Mouse (Mus musculus) liver, embryonic 15.5 days (tissue): Measurements from ENCODE around the gene Map3k13. TPM values are rescaled to one million over a fixed set of nuclear protein-coding genes. Genes with fewer than 3 reads are reported as not detected.

Source experiments
- ATAC-seq: fragments of 200-750 bp; cut with Nextera tagmentation; 2 replicates; pipeline ENCODE4 v1.8.0; 2017; ENCODE audit warnings: moderate number of reproducible peaks, mild to moderate bottlenecking, moderate library complexity; ENCODE audit not compliant: insufficient read depth
- H3K27ac ChIP-seq: fragments of 300-500 bp; sonication (generic); replicated peaks from 2 replicates; pipeline ENCODE4 v1.5.1; 2015; ENCODE audit warnings: mild to moderate bottlenecking, inconsistent platforms
- H3K27me3 ChIP-seq: fragments of 300-500 bp; sonication (generic); 2 replicates; pipeline ENCODE4 v1.6.1; 2015; ENCODE audit warnings: mild to moderate bottlenecking, inconsistent platforms
- H3K36me3 ChIP-seq: fragments of 300-500 bp; sonication (generic); replicated peaks from 2 replicates; pipeline ENCODE4 v1.6.1; 2015; ENCODE audit warnings: moderate library complexity, mild to moderate bottlenecking, inconsistent platforms
- H3K4me1 ChIP-seq: fragments of 300-500 bp; sonication (generic); replicated peaks from 2 replicates; pipeline ENCODE4 v1.6.1; 2015; ENCODE audit warnings: inconsistent platforms
- H3K4me2 ChIP-seq: fragments of 300-500 bp; sonication (generic); 2 replicates; pipeline ENCODE4 v1.6.1; 2015; ENCODE audit warnings: moderate library complexity, mild to moderate bottlenecking, inconsistent platforms
- H3K4me3 ChIP-seq: fragments of 300-500 bp; sonication (generic); replicated peaks from 2 replicates; pipeline ENCODE4 v1.5.1; 2015; ENCODE audit warnings: mild to moderate bottlenecking, inconsistent platforms
- H3K9ac ChIP-seq: fragments of 300-500 bp; sonication (generic); 2 replicates; pipeline ENCODE4 v1.6.1; 2015; ENCODE audit warnings: moderate library complexity, mild to moderate bottlenecking, inconsistent platforms
- H3K9me3 ChIP-seq: fragments of 300-500 bp; sonication (generic); replicated peaks from 2 replicates; pipeline ENCODE4 v1.6.1; 2016; ENCODE audit warnings: inconsistent platforms
- WGBS: fragments of 180-500 bp; shearing (Covaris S2); methylation state at CpG from one replicate; pipeline ENCODE4 v1.1.7; 2015; ENCODE audit warnings: mixed read lengths; ENCODE audit not compliant: insufficient replicate concordance; 5-methylcytosine and 5-hydroxymethylcytosine counted together
- polyA plus RNA-seq: library from polyadenylated mRNA; unstranded; fragments of >200 nt; fragmentation: Nextera tagmentation; extraction: Ambion mirVana; gene quantifications from 2 replicates; pipeline ENCODE4 v1.2.1, GENCODE M21; 2015

Gene Map3k13
- polyA plus RNA-seq, 1 experiment from 2014 or later, result 0.38 TPM

DNA sequence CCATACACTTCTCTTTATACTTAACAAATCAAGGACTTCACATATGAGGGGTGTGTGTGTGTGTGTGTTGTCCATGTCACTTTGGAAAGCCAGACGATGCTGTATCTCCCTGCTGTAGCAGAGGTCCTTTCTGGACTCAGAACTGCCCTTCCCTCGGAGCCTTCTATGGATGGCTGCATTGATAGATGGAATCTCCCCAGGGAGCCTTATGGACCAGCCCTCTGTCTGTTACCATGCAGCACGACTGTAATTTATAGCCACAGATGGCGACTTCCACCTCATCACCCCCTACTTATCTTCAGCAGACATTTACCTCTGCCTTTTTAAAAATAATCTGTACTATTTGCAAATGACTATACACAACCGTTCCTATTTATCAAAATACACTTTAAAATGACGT is 74.5 kb downstream of the Map3k13 start:
- no peak overlapping the region for H3K4me3 ChIP-seq
- no peak overlapping the region for H3K4me2 ChIP-seq
- no peaks in the 10 kb centered on the region for H3K36me3 ChIP-seq
- no peaks in the 10 kb centered on the region for H3K9me3 ChIP-seq
- ATAC-seq, result no peak
- no peak overlapping the region for H3K27ac ChIP-seq
- no peak overlapping the region for H3K9ac ChIP-seq
- WGBS, result 44% methylated on average over 6 of the region's 6 CpGs
- no peaks in the 10 kb centered on the region for H3K27me3 ChIP-seq
- H3K4me1 ChIP-seq, result peaks cover 5% of the 10 kb centered on the region; the same call in 1 of the 2 replicates

DNA sequence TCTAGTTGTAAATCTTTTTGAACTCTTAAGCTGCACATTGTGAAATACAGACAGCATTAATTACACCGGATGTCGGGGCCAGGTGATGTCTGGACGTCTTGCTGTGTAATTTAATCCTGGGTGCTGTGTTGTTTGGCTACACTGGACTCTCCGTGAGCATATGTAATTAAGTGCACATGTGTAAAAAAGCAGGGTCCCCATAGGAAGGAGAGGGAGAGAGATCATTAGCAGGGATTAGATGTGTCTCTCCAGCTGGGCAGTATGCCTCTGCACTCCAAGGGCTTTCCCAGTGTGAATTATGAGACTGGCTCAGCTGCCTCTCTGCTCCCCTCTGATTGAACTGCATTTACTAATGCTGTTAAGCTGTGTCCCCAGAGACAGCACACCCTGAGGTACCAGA is 75.7 kb downstream of the Map3k13 start:
- H3K27me3 ChIP-seq, result no peaks in the 10 kb centered on the region
- peaks cover 5% of the 10 kb centered on the region; the same call in 1 of the 2 replicates for H3K4me1 ChIP-seq
- no peaks in the 10 kb centered on the region for H3K9me3 ChIP-seq
- no peaks in the 10 kb centered on the region for H3K36me3 ChIP-seq
- no peak overlapping the region for H3K4me2 ChIP-seq
- H3K4me3 ChIP-seq, result no peak overlapping the region
- WGBS, result 66% methylated on average over 4 of the region's 4 CpGs
- H3K9ac ChIP-seq, result no peak overlapping the region
- H3K27ac ChIP-seq, result no peak overlapping the region
- ATAC-seq, result no peak

DNA sequence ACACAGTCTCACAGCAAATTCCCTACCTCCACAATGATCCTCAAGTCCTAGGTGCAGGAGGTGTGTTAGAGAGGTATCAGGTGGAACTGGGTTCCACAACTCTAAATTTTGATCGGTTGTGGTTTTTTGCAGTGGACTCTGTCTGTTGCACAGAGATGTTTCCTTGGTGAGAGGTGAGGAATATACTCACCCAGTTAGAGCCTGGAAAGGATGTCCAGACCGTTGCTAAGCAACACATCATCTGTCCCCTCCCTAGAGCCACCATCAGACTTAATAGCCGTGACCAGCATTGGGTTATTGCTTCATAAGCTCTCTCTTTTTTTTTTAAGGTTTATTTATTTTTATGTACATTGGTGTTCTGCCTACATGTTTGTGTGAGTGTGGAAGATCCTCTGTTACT is 83.6 kb downstream of the Map3k13 start:
- no peaks in the 10 kb centered on the region for H3K36me3 ChIP-seq
- 68% methylated on average over 3 of the region's 3 CpGs for WGBS
- no peaks in the 10 kb centered on the region for H3K4me1 ChIP-seq
- H3K9me3 ChIP-seq, result no peaks in the 10 kb centered on the region
- no peak overlapping the region for H3K9ac ChIP-seq
- no peak for ATAC-seq
- H3K27me3 ChIP-seq, result no peaks in the 10 kb centered on the region
- no peak overlapping the region for H3K27ac ChIP-seq
- no peak overlapping the region for H3K4me2 ChIP-seq
- H3K4me3 ChIP-seq, result no peak overlapping the region

- Histone ChIP-seq H3K9ac (no peak overlapping the region), H3K27ac (no peak overlapping the region), H3K4me1 (no peaks in the 10 kb centered on the region), H3K27me3 (no peaks in the 10 kb centered on the region), H3K4me2 (no peak overlapping the region), H3K36me3 (no peaks in the 10 kb centered on the region), H3K9me3 (no peaks in the 10 kb centered on the region), H3K4me3 (no peak overlapping the region)
- 65% methylated on average over 3 of the region's 3 CpGs for WGBS
- no peak for ATAC-seq
These were observed 84.7 kb downstream of the Map3k13 start for GRCm38 (mm10) chr16:21878834-21879233.

DNA sequence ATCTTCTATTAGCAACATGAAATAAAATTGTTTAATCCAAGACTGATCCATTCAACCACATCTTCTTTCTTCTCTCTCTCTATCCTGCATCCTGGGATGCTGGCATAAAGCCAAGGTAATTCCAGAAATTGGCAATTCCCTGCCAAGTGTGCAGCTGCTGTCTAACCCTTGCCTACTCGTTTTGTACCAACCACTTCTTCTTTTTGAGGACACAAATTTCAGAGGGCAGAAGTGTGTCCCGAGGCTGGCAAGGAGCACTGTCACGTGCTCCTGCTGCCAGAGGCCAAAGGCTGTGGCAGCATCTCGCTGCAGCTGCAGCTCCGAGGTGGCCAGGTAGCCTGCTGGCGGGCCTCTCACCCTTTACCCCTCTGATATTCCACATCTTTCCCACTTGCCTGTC is 87.0 kb downstream of the Map3k13 start:
- Histone ChIP-seq H3K4me1 (no peaks in the 10 kb centered on the region), H3K27me3 (no peaks in the 10 kb centered on the region), H3K9ac (no peak overlapping the region), H3K4me2 (no peak overlapping the region), H3K36me3 (no peaks in the 10 kb centered on the region), H3K4me3 (no peak overlapping the region), H3K9me3 (no peaks in the 10 kb centered on the region), H3K27ac (no peak overlapping the region)
- no peak for ATAC-seq
- WGBS, result 33% methylated on average over 6 of the region's 6 CpGs

DNA sequence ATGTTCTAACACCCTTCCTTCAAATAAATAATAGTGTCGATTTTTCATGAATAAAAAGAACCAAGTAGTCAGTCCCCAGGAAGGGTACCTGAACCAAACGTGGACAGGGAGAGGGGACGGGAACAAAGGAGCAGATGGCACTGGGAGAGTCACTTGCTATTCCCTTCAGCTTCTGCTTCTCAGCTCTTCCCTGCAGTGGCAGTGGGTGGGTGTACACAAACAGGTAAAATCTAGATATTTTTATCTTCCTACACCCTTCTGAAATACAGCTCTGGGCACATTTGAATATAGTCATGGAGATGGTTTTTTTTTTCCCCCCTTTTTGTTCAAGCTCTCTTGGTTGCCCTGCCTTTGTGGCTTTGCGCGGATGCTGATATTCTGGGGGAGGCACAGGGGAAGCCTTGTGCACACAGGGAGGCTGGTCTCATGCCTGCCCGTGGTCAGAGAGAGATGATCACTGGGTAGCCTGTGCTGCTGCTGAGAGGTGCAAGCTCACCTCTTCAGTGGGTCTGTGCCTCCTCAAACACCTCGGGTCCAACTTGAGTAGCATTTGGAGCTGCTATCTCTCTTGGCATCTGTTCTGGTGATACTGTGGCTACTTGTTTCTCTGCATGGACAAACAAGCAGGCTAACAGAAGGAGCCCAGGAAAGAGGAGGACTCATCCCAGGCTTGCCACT is 87.6 kb downstream of the Map3k13 start:
- no peak for ATAC-seq
- 54% methylated on average over 7 of the region's 7 CpGs for WGBS
- Histone ChIP-seq H3K27me3 (no peaks in the 10 kb centered on the region), H3K9me3 (no peaks in the 10 kb centered on the region), H3K4me2 (no peak overlapping the region), H3K4me1 (no peaks in the 10 kb centered on the region), H3K4me3 (no peak overlapping the region), H3K36me3 (no peaks in the 10 kb centered on the region), H3K9ac (no peak overlapping the region), H3K27ac (no peak overlapping the region)

DNA sequence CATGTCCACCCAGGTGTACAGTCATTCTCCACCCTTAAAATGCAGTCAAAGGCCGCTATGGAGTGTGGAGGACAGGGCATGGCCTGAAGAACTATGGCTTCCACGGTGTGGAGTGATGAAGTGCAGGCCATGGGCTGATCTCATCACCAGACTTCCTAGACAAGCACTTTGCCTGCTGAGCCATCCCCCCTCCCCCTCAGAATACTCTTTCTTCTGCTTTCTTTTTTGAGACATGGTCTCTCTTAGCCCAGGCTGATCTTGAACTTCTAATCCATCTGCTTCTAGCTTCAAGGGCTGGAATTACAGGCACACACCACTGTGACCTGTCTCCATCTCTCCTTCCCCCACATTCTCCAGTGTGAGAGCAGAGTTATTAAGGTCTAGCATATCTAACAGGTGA is 93.5 kb downstream of the Map3k13 start:
- no peak for ATAC-seq
- Histone ChIP-seq H3K4me1 (no peaks in the 10 kb centered on the region), H3K4me2 (no peak overlapping the region), H3K27ac (no peak overlapping the region), H3K9ac (no peak overlapping the region), H3K36me3 (no peaks in the 10 kb centered on the region; the same call in 1 of the 2 replicates), H3K27me3 (no peaks in the 10 kb centered on the region), H3K4me3 (no peak overlapping the region), H3K9me3 (no peaks in the 10 kb centered on the region)
- 65% methylated on average over 2 of the region's 2 CpGs for WGBS

- Histone ChIP-seq H3K4me1 (no peaks in the 10 kb centered on the region), H3K4me3 (no peak overlapping the region), H3K36me3 (no peaks in the 10 kb centered on the region; the same call in 1 of the 2 replicates), H3K27me3 (no peaks in the 10 kb centered on the region), H3K9ac (no peak overlapping the region), H3K9me3 (no peaks in the 10 kb centered on the region), H3K27ac (no peak overlapping the region), H3K4me2 (no peak overlapping the region)
- no peak for ATAC-seq
- WGBS, result 71% methylated on average over 6 of the region's 6 CpGs
These were observed 99.7 kb downstream of the Map3k13 start for GRCm38 (mm10) chr16:21893890-21894289.

GRCm38 (mm10) chr16:21901286-21901685 is 107.1 kb downstream of the Map3k13 start:
- Histone ChIP-seq H3K4me3 (no peak overlapping the region), H3K36me3 (no peaks in the 10 kb centered on the region), H3K4me1 (no peaks in the 10 kb centered on the region), H3K27me3 (no peaks in the 10 kb centered on the region), H3K9me3 (no peaks in the 10 kb centered on the region), H3K4me2 (no peak overlapping the region), H3K27ac (no peak overlapping the region), H3K9ac (no peak overlapping the region)
- 60% methylated on average over 5 of the region's 5 CpGs for WGBS
- ATAC-seq, result no peak

- Histone ChIP-seq H3K27ac (no peak overlapping the region), H3K9ac (no peak overlapping the region), H3K4me1 (no peaks in the 10 kb centered on the region), H3K9me3 (no peaks in the 10 kb centered on the region), H3K27me3 (no peaks in the 10 kb centered on the region), H3K36me3 (no peaks in the 10 kb centered on the region), H3K4me2 (no peak overlapping the region), H3K4me3 (no peak overlapping the region)
- ATAC-seq, result no peak
- 67% methylated on average over 10 of the region's 10 CpGs for WGBS
These were observed 110.5 kb downstream of the Map3k13 start for GRCm38 (mm10) chr16:21904636-21905035.

DNA sequence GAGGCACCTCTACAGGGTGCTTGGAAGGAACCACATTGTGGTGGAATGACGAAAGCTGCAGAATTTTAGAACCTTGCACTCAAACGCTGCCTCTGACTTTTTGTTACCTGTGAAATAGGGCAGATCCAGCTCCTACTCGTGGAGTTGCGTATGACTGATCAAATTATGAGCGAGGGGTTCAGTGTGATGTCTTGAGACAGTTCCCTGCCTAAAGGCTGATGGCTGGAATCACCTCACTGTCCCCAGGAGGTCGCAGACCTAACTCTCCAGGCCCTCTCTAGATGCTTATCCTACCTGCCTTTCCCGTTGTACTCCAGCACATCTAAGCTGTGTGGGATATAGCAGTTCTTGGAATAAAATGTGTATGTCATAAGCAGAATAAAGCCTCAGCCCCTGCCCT is 111.8 kb downstream of the Map3k13 start:
- H3K9ac ChIP-seq, result no peak overlapping the region
- H3K36me3 ChIP-seq, result no peaks in the 10 kb centered on the region
- no peak overlapping the region for H3K27ac ChIP-seq
- H3K4me3 ChIP-seq, result no peak overlapping the region
- no peaks in the 10 kb centered on the region for H3K27me3 ChIP-seq
- ATAC-seq, result no peak
- H3K4me1 ChIP-seq, result no peaks in the 10 kb centered on the region
- H3K9me3 ChIP-seq, result no peaks in the 10 kb centered on the region
- no peak overlapping the region for H3K4me2 ChIP-seq
- WGBS, result 66% methylated on average over 7 of the region's 7 CpGs

DNA sequence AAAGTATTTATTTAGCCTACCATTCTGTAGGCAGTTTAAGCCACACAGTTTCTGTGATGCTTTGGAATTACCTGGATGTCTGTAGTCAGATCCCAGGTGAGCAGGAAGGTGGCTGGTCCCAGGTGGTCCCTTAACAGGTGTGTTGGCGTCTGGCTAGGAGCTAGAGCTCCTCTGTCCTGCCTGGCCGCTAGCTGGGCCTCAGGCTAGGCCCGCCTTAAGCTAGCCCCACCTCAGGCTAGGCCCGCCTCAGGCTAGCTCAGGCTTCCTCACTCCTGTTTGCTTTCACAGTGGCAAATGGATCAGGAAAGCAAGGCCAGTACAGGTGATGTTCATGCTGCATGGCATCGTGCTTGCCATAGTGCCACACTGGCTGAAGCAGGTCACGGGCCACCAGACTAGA is 112.8 kb downstream of the Map3k13 start:
- ATAC-seq, result no peak
- Histone ChIP-seq H3K36me3 (no peaks in the 10 kb centered on the region), H3K4me2 (no peak overlapping the region), H3K9me3 (no peaks in the 10 kb centered on the region), H3K27ac (no peak overlapping the region), H3K27me3 (no peaks in the 10 kb centered on the region), H3K4me1 (no peaks in the 10 kb centered on the region), H3K4me3 (no peak overlapping the region), H3K9ac (no peak overlapping the region)
- 76% methylated on average over 6 of the region's 6 CpGs for WGBS
